Mouse (Mus musculus) stomach, embryonic 14.5 days (tissue): ENCODE results near the gene Ubxn2a. TPM values are rescaled to one million over a fixed set of nuclear protein-coding genes. Genes with fewer than 3 reads are reported as not detected.
"Not testable (repeated sequence)": the region's sequence is repeated elsewhere in the genome, so short reads cannot be mapped to it uniquely, and the experiment has no call there.

Experiments
- ATAC-seq: fragments of 200-750 bp; cut with Nextera tagmentation; 2 replicates; pipeline ENCODE4 v1.8.0; 2017; ENCODE audit warnings: low read depth, moderate TSS enrichment; ENCODE audit not compliant: insufficient number of reproducible peaks, insufficient read depth, low FRiP score
- H3K27ac ChIP-seq: fragments of 300-500 bp; sonication (generic); 2 replicates; pipeline ENCODE4 v1.5.1; 2014; ENCODE audit warnings: mild to moderate bottlenecking, low read length, moderate library complexity, mixed read lengths
- H3K27me3 ChIP-seq: fragments of 300-500 bp; sonication (generic); 2 replicates; pipeline ENCODE4 v1.6.1; 2014; ENCODE audit warnings: low read length, control low read depth, mixed read lengths; ENCODE audit not compliant: control insufficient read depth, insufficient read depth
- H3K36me3 ChIP-seq: fragments of 300-500 bp; sonication (generic); 2 replicates; pipeline ENCODE4 v1.6.1; 2014; ENCODE audit warnings: mild to moderate bottlenecking, control low read depth, low read length, moderate library complexity, mixed read lengths; ENCODE audit not compliant: control insufficient read depth, insufficient read depth
- H3K4me1 ChIP-seq: fragments of 300-500 bp; sonication (generic); 2 replicates; pipeline ENCODE4 v1.6.1; 2014; ENCODE audit warnings: low read length, control low read depth, mixed read lengths; ENCODE audit not compliant: control insufficient read depth, insufficient read depth
- H3K4me2 ChIP-seq: fragments of 300-500 bp; sonication (generic); replicated peaks from 2 replicates; pipeline ENCODE4 v1.6.1; 2014; ENCODE audit warnings: low read depth, low read length, control low read depth
- H3K4me3 ChIP-seq: fragments of 300-500 bp; sonication (generic); 2 replicates; pipeline ENCODE4 v1.5.1; 2014; ENCODE audit warnings: low read depth, low read length, control low read depth
- H3K9ac ChIP-seq: fragments of 300-500 bp; sonication (generic); replicated peaks from 2 replicates; pipeline ENCODE4 v1.6.1; 2014; ENCODE audit warnings: low read depth, mild to moderate bottlenecking, control low read depth, low read length, moderate library complexity, mixed read lengths
- H3K9me3 ChIP-seq: fragments of 300-500 bp; sonication (generic); 2 replicates; pipeline ENCODE4 v1.6.1; 2016; ENCODE audit warnings: low read depth, low read length, control low read depth; ENCODE audit not compliant: control insufficient read depth
- WGBS: fragments of 180-500 bp; shearing (Covaris S2); extraction: QIAGEN DNeasy Blood & Tissue Kit; methylation state at CpG from one replicate; pipeline ENCODE4 v1.1.7; 2014; 5-methylcytosine and 5-hydroxymethylcytosine counted together
- polyA plus RNA-seq: library from polyadenylated mRNA; unstranded; fragments of >200 nt; fragmentation: Nextera tagmentation; extraction: Ambion mirVana; gene quantifications from 2 replicates; pipeline ENCODE4 v1.2.1, GENCODE M21; 2014

The Ubxn2a gene
- polyA plus RNA-seq, 1 experiment from 2014 or later: 20.6 TPM

DNA sequence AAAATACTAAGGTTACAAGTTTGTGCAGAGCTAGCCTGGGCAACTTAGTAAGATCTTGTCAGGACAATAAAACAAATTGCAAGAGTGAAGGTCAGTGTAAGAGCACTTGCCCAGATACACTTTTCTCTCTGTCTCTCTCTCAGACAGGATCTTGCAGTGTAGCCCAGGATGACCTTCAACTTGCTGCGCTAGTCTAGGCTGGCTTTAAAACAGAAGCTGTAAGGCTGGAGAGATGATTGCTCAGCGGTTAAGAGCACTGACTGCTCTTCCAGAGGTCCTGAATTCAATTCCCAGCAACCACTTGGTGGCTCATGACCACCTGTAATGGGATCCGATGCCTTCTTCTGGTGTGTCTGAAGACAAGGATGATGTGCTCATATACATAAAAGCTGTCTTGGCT, 7.4 kb upstream of the Ubxn2a start:
- peaks cover 5% of the 10 kb centered on the region; the same call in 1 of the 2 replicates for H3K4me1 ChIP-seq
- 78% methylated on average over 3 of the region's 3 CpGs for WGBS
- no peak overlapping the region for H3K4me3 ChIP-seq
- H3K27ac ChIP-seq: no peak overlapping the region
- no peak for ATAC-seq
- H3K9me3 ChIP-seq: no peaks in the 10 kb centered on the region
- no peaks in the 10 kb centered on the region for H3K36me3 ChIP-seq
- H3K27me3 ChIP-seq: no peaks in the 10 kb centered on the region
- no peak overlapping the region for H3K9ac ChIP-seq
- no peak overlapping the region for H3K4me2 ChIP-seq

GRCm38 (mm10) chr12:4914441-4914840, 6.9 kb upstream of the Ubxn2a start:
- Histone ChIP-seq H3K36me3 (no peaks in the 10 kb centered on the region), H3K4me2 (no peak overlapping the region), H3K9me3 (no peaks in the 10 kb centered on the region), H3K9ac (no peak overlapping the region), H3K4me1 (peaks cover 3% of the 10 kb centered on the region; the same call in 1 of the 2 replicates), H3K27me3 (no peaks in the 10 kb centered on the region), H3K4me3 (no peak overlapping the region), H3K27ac (no peak overlapping the region)
- ATAC-seq: no peak
- WGBS: 46% methylated on average over 3 of the region's 3 CpGs

DNA sequence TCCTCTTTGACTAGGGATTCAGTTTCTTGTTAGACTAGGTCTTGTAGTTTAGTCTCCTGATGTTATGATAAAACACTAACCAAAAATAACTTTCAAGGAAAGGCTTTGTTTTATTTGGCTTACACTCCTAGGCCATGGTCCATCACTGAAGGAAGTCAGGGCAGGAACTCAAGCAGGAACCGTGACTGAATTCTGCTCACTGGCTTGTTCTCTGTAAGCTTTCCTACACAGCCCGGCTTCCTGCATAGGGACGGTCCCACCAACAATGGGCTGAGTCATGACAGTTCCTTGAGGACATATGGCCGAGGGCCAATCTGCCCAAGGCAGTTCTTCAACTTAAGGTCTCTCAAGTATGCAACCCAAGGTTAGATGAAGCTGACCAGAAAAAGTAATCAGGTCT, 4.2 kb upstream of the Ubxn2a start:
- no peak for ATAC-seq
- Histone ChIP-seq H3K9me3 (no peaks in the 10 kb centered on the region), H3K4me2 (no peak overlapping the region), H3K27ac (no peak overlapping the region), H3K9ac (no peak overlapping the region), H3K4me3 (no peak overlapping the region), H3K27me3 (no peaks in the 10 kb centered on the region), H3K36me3 (no peaks in the 10 kb centered on the region), H3K4me1 (no peaks in the 10 kb centered on the region)
- WGBS: 80% methylated on average over 4 of the region's 4 CpGs

DNA sequence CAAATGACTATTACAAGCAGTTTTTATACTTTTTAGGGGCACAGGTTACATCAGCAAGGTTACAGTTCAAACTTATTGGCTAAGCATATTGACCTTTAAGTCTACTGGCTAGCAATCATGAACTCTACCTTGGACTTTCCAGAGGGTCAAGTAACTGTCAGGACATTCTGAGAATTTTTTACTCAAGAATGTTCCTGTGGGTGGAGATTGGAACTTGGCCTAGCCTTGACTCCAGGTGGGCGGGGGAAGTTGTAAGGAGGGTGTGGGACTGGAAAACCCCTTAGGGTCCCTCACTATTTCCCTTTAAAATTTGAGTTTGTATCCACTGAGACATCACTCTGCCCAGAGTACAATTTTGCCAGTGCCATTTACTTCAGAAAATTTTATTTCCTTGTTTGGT, 3.0 kb upstream of the Ubxn2a start:
- H3K27me3 ChIP-seq, H3K9me3 ChIP-seq, H3K4me1 ChIP-seq, H3K9ac ChIP-seq, H3K4me2 ChIP-seq, H3K4me3 ChIP-seq, ATAC-seq, H3K36me3 ChIP-seq, H3K27ac ChIP-seq: not testable (repeated sequence)
- WGBS: 67% methylated on average over 1 of the region's 1 CpGs

- Histone ChIP-seq H3K4me3 (no peak overlapping the region), H3K36me3 (no peaks in the 10 kb centered on the region), H3K9me3 (no peaks in the 10 kb centered on the region), H3K27ac (no peak overlapping the region), H3K27me3 (no peaks in the 10 kb centered on the region), H3K4me1 (no peaks in the 10 kb centered on the region), H3K4me2 (no peak overlapping the region), H3K9ac (no peak overlapping the region)
- WGBS: 90% methylated on average over 7 of the region's 7 CpGs
- no peak for ATAC-seq
These were observed 886 bp upstream of the Ubxn2a start for GRCm38 (mm10) chr12:4908391-4908790.

GRCm38 (mm10) chr12:4906476-4906875, 1.0 kb downstream of the Ubxn2a start:
- no peak overlapping the region for H3K9ac ChIP-seq
- H3K4me1 ChIP-seq: no peaks in the 10 kb centered on the region
- H3K27me3 ChIP-seq: no peaks in the 10 kb centered on the region
- H3K4me3 ChIP-seq: peak overlapping the region; percentile 74
- H3K36me3 ChIP-seq: no peaks in the 10 kb centered on the region
- WGBS: 49% methylated on average over 7 of the region's 7 CpGs
- peak overlapping the region; percentile 74 for H3K4me2 ChIP-seq
- no peak overlapping the region for H3K27ac ChIP-seq
- no peaks in the 10 kb centered on the region for H3K9me3 ChIP-seq
- ATAC-seq: no peak

- 80% methylated on average over 7 of the region's 7 CpGs for WGBS
- no peak for ATAC-seq
- Histone ChIP-seq H3K9me3 (no peaks in the 10 kb centered on the region), H3K9ac (no peak overlapping the region), H3K4me2 (no peak overlapping the region), H3K27me3 (no peaks in the 10 kb centered on the region), H3K27ac (no peak overlapping the region), H3K4me3 (no peak overlapping the region), H3K36me3 (no peaks in the 10 kb centered on the region), H3K4me1 (no peaks in the 10 kb centered on the region)
These were observed 1.6 kb downstream of the Ubxn2a start for GRCm38 (mm10) chr12:4905946-4906345.

- H3K9ac ChIP-seq: no peak overlapping the region
- H3K27ac ChIP-seq: no peak overlapping the region
- ATAC-seq: no peak
- no peaks in the 10 kb centered on the region for H3K4me1 ChIP-seq
- no peak overlapping the region for H3K4me2 ChIP-seq
- H3K9me3 ChIP-seq: no peaks in the 10 kb centered on the region
- WGBS: 93% methylated on average over 5 of the region's 5 CpGs
- H3K4me3 ChIP-seq: no peak overlapping the region
- no peaks in the 10 kb centered on the region for H3K27me3 ChIP-seq
- no peaks in the 10 kb centered on the region for H3K36me3 ChIP-seq
These were observed 9.5 kb downstream of the Ubxn2a start for GRCm38 (mm10) chr12:4898024-4898423.

DNA sequence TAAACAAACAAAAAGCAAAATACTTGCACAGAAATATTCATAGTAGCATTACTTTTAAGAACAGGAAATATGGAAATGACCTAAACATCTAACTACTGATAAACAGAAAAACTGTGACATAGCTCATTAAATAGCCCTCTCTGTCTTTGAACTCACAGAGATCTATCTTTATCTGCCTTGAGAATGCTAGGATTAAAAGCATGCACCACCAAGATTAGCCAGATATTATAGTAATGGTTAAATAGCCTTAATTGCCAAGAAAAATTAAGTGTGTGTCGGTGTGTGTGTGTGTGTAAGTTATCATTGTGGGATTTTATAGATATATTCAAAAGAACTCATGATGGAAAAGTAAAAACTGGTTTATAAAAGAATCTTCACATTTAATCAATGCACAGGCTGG, 17.6 kb downstream of the Ubxn2a start:
- no peaks in the 10 kb centered on the region; the same call in 1 of the 2 replicates for H3K36me3 ChIP-seq
- H3K9me3 ChIP-seq: no peaks in the 10 kb centered on the region
- no peak overlapping the region for H3K4me3 ChIP-seq
- no peak overlapping the region for H3K9ac ChIP-seq
- H3K27me3 ChIP-seq: no peaks in the 10 kb centered on the region
- H3K4me1 ChIP-seq: no peaks in the 10 kb centered on the region
- no peak for ATAC-seq
- WGBS: 91% methylated on average over 1 of the region's 1 CpGs
- H3K27ac ChIP-seq: no peak overlapping the region
- H3K4me2 ChIP-seq: no peak overlapping the region
